Mouse (Mus musculus) spleen, adult 2 months (tissue): ENCODE measurements around the gene Pdgfd.

Source experiments
- CTCF ChIP-seq: fragments of 200-500 bp; IDR thresholded peaks from 2 replicates; pipeline ENCODE4 v1.5.1; 2011; ENCODE audit warnings: mild to moderate bottlenecking, inconsistent platforms; ENCODE audit not compliant: insufficient read depth, insufficient read length, insufficient replicate concordance; ENCODE audit errors: extremely low read depth
- POLR2A ChIP-seq: fragments of 200-500 bp; IDR thresholded peaks from 2 replicates; pipeline ENCODE4 v1.6.1; 2011; ENCODE audit warnings: low read depth, low read length, inconsistent platforms

- TF ChIP-seq POLR2A (no peak), CTCF (no peak)
These were observed 7.3 kb downstream of the Pdgfd start for GRCm38 (mm10) chr9:6175731-6176130.
